Mouse (Mus musculus): Measurements from ENCODE around the gene Olfr821.

DNA sequence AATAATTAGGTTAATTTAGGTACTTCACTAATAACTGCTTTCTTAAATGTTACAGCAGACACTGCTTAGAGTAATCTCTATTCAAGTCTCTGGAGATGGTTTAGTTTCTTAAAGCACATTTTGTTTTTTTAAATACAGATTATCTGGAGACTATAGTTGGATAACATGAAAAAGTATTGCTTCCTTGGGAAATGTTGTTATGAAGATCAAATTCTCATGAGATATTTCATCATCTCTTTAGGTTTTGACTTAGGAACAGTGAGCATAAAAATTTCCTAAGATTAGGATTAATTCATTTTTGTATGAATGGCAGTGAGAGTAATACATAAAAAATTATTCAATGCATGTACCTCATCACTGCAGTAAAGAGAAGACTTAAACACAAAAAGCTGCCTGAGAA lies 40.8 kb downstream of the Olfr821 start, which contains the start of gene Olfr822:
- TF ChIP-seq CTCF (IDR thresholded peaks at IDR 0.05; ENCODE audit: low read depth, low read length) (no peak), POLR2A (IDR thresholded peaks at IDR 0.05; ENCODE audit: borderline replicate concordance, low read depth, low read length) (no peak)
